Mouse (Mus musculus) adipocyte (in vitro differentiated cells): ENCODE results near the gene Myh6.

ENCODE experiments used
- DNase-seq: peaks from one replicate; pipeline ENCODE4 v3.0.0-alpha.2; 2016; ENCODE audit warnings: low spot score

The Myh6 gene

DNA sequence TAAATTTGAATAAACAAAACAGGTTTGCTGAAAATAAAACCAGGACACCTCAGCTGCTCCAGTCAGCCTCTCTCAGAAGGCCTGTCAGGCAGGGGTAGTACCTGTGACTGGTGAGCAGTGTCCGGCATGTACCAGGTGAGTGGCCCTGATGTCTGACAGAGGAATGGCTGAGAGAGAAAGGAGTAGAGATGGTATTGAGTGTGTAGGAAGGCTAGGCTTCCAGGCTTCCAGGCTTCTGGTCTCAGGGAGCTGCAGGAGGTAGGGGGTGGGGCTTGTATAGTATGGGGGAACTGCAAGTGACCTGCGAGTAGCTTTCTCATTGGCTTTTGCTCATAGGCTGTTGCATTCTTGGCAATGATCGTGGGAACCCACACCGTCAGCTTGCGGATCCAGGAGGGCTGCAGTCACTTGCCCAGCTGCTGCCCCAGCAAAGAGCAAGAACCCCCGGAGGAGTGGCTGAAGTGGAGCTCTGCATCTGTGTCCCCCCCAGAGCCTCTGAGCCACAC lies 34.0 kb downstream of the Myh6 start, which contains the start of gene Il25:
Il25 (plus strand) TSS at position 51 of the 506 bp plus-strand sequence.
- DNase-seq = no peak

DNA sequence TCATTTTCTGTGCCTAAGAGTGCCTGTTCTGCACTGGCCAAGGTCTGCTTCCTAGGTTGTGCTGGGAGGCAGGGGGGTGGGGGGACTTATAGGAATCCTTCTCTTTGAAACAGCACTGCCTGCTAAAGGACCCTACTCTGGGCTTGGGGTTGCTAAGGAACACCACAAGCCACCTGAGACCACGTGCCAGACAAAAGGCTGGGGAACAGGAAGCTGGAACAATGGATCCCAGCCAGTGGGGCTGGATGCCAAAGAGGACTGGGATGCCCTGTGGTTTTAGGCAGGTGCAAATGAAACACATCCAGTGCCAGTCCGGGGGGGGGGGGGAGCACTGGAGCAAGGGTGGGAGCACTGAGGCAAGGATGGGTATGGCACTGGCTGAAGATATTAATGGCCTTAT lies 36.3 kb downstream of the Myh6 start:
- DNase-seq = no peak

GRCm38 (mm10) chr14:54929801-54930200 lies 36.9 kb downstream of the Myh6 start:
- DNase-seq = no peak

GRCm38 (mm10) chr14:54927296-54927695 lies 39.4 kb downstream of the Myh6 start:
- DNase-seq = no peak

DNA sequence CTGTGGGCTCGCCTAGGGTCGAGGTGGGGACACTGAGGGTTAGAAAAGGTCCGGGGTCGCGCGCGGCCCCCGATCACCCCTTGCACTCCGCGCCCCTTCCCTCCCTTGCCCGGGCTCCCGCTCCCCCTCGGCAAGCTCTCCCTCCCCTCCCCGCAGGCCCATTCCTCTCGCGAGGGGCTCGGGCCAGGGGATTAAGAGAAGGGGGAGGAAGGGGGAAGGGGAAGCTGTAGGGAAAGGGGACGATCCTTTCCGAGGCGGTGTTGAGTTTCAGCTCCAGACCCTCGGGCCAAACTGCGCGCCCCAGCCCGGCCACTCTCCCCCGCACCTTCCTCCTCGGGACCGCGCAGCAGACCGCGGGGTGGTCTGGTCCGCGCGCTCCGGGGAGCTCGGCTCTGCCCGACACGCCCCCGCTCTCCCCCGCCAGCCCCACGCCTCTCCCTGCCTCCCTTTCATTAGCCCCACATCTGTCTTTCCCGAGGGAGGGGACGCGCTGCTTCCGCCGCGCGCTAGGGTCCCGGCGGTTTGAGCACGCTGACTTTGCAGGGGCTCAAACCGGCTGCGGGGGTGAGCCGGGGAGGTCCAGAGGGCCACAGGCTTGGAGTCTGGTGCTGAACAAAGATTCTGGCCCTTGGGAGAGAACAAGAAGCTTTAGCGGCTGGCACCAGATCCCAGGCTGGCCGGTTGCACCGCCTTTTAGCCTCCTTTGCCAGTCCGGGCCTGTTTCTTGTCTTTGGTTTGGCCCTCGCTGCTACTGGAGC lies 40.1 kb downstream of the Myh6 start:
- DNase-seq = no peak

DNA sequence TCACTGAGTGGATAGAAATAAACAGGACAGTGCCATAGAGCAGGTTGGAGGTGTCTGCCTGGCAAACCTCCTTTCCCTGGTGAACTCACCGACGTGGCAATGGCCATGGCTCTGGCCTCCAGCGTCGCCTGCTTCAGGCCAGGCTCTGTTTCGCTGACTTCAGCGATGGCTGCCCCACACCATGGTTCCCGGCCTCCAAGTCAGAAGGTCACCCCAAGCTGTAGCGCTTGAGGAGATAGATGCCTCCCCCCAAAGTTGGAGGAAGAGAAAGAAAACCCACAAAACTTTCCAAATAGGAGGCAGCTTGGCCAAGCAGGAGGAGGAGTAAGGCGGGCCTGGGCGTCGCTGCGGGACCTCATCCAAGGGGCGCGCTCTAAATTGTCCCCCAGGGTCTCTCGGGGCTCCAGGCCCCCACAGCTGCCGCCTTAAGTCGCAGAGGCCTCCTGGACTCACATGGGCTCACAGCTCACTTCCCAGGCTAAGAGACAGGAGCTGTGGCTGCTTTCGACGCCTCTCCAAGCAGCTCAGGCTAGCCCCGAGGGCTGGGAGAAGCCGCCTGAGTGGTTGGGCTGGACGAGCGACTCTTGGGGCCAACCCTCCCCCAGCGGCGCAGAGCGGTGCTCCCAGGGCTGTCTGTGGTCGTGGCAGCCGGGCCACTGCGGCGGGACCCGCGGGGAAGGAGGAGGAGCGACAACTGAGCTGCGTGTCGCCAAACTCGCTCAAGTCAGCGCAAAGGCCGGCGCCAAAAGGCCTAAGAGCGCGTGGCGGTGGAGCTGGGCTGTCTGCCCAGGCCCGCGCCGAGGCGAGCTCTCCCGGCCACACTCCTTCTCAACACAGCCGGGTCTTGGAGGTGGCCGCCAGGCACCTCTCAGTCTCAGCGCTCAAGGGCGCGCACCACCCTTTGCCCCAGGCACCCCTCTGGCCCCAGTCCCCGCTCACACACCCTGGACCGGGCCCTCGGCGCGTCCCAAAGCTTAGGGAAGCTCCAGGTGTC lies 41.1 kb downstream of the Myh6 start, which contains the start of gene Efs:
Efs (minus strand) TSS at position 778 of the 994 bp plus-strand sequence.
- no peak for DNase-seq

DNA sequence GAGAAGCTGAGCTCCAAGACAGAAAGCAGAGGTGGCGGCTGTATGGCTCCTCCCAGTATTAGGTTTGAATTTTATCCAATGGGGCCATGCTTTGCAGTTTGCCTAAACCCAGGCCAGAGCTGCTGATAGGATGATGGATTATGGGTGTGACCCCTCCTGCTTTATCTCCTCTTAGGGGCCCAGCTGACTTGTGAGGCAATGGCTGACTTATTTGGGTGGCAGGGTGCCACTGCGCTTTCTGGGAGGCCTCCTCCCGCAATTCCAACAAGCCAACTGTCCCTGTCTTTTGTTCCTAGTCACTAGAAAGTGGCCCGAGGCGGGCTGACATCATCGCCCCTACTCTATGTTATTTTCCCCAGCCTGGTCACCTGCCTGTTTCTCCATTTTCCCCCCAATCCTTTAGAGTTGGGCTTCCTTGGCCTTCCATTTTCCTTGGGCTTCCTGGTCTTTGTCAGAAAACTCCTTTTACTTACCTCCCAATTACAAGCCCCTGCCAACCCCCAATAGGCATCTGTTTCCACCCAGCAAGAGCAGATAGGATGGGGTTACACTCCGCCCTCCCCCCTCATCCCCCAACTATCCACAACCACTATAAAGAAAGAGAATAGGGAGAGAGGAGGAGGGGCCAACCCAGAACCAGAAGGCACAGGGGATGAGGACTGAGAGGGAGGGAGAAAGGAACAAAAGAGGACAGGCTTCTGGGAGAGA lies 41.9 kb downstream of the Myh6 start:
- no peak for DNase-seq

GRCm38 (mm10) chr14:54920076-54920685 lies 46.5 kb downstream of the Myh6 start:
- DNase-seq = no peak

DNA sequence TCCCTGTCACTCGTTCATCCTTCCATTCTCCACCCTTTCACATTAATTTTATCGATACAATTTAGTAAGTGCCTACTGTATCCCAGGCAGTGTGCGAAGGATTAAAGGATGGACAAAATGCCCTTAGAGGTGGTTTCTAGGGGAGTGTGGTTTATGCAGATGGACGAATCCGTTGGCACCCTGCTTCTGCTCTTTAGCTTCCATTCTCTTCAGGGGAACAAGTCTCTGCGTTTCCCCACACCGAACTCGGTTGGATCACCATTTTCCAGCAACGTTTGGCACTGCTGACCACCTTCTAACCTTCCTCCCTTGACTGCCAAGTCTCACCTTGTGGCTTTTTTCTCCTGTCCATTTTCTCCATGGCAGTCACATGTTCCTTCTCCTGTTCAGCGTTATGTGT lies 53.4 kb downstream of the Myh6 start:
- no peak for DNase-seq

GRCm38 (mm10) chr14:54912886-54913285 lies 53.8 kb downstream of the Myh6 start, which contains the start of gene Slc22a17:
Slc22a17 (minus strand) TSS chr14:54913132.
- no peak for DNase-seq

DNA sequence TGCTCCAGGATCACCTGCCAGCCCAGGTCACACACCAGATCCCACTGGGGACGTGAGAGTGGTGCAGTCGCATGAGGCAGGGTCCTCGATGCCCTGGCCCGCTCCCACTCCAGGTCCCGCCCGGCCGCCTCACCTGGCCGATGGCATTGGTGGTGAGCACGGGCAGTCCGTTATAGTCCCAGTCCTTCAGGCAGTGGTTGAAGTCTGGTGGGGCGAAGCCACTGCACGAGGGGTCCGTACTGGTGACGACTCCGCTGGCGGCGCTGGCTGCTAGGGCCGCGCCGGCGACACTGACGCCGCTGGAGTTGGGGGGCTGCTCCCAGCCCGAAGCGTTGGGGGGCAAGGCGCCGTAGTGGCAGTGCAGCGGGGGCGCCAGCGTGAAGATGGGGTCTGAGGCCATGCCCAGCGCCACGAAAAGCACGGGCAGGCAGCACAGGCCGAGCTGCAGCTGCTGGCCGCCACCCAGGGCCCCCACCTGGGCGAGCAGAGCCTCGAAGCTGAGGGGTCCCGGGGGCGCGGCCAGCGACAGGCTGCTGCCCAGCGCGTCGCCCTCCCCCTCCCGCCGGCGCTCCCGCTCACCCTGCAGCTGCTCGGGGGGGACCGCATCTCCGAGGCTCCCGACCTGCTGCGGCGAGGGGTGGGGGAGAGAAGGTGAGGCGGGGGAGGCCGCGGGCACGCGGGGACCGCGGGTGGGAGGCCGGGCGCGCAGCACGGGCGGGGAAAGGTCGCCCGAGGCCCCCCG lies 54.4 kb downstream of the Myh6 start:
- no peak for DNase-seq

GRCm38 (mm10) chr14:54908682-54909081 lies 58.0 kb downstream of the Myh6 start:
- no peak for DNase-seq

DNA sequence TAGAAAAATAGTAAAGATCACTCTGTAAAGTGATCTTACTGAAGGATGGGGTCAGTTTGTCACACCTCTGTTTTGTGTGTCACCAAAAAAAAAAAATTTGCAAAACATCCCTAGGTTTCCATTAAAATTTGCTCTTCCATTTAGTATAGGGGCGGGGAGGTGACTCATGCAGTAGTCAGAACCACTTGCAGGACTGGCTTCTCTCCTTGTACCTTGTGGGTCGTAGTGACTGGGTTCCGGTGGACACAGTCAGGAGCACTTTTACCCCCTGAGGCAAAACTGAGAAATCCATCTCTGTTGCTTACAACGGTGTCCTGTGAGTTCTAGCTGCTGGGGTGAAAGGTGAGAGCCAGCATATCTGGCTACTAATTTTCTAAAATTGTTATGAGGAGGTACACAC lies 63.1 kb downstream of the Myh6 start:
- DNase-seq = no peak

DNA sequence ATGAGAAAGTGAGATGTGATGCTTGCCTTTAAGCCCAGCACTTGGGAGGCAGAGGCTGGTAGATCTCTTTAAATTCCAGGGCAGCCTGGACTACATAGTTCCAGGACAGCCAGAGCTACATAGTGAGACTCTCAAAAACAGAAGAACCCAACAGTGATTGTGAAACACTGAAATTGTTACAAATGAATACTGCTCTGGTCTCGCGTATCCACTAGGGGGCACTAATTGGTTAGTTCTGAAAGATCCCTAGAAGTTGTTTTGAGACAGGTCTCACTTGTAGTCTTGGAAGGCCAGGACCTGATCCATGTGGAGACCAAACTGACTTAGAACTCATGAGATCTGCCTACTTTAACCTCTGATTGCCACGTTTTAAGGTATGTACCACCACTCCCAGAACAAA lies 66.3 kb downstream of the Myh6 start:
- DNase-seq = peak; percentile 80

DNA sequence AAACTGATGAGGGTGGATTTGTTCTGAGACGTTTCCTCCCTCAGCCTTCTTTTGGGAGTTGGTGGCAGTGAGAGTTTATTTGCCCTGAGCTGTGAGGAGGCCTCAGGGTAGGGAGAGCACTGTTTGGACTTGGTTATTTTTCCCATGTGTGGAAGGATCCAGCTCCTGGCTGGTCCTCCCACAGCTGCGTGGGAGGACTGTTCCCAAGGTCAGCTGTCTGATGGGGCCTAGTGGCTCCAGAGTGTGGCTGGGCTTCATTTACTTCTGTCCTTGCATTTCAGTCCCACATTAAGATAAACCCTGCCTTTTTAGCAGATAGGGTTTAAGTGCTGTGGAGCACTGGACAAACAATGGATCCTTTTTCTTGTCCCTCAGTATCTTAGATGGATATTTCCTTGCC lies 69.3 kb downstream of the Myh6 start:
- no peak for DNase-seq

DNA sequence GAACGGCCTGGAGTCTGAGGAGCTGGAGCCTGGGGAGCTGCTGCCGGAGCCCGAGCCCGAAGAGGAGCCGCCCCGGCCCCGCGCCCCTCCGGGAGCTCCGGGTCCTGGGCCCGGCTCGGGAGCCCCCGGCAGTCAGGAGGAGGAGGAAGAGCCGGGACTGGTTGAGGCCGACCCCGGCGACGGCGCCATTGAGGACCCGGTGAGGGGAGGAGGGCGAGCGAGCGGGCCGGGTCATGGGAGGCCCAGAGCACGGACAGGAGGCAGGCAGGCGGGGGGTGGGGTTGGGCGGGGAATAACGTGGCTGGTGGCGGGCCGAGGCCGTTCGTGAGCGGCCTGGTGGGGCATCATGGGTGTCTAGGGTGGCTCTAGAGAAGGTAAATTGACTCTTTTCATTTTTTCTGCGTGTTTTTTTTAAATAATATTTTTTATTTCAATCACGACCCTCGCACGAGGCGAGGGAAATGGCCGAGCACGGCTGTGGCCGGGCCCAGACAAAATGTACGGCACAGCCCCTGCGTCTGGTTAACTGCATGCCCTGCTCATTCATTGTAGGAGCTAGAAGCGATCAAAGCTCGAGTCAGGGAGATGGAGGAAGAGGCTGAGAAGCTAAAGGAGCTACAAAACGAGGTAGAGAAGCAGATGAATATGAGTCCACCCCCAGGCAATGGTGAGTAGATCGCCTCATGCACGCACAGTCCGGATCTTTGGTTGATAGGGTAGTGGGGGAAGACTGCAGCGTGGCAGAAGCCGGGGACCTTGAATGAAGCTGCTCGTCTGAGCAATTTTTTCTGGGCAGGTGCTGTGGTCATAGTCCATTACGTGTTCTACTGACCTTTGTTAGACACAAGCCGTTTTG lies 72.2 kb downstream of the Myh6 start:
- DNase-seq = peak; percentile 48

DNA sequence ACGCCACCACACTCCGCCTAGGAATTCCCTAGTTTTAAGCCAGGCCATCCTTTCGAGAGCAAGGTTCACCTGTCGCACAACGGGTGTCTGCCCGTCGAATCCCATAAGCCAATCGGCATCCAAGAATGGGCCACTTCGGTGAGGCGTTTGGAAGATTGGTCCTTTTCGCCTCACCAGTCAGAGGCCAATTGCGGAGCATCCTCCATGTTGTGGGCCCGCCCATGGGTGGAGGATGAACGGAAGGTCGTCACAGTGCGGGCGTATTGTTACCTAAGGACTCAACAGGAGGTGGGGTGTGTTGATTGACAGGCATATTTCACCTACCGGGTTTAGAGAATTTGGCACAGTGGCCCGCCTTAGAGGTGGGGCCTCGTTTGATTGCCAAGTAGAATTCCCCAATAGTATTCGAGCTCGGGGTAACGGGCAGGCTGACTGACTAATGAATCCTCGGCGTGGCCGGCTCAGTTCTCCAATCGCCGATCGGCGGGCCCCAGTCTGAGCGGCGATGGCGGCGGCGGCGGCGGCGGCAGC lies 73.0 kb downstream of the Myh6 start:
- DNase-seq = peak; percentile 98

- DNase-seq = no peak
Measured at GRCm38 (mm10) chr14:54892200-54892599, 74.5 kb downstream of the Myh6 start, which contains the start of gene Pabpn1. Pabpn1 (plus strand) TSS chr14:54892500.
